Mouse (Mus musculus) E14TG2a.4 (cell line): ENCODE measurements at regions not wholly inside any gene's neighbourhood (a gene's known extent, or its start where the extent isn't known, plus 50 kb on each side); places are given as distances from the start of the nearest gene placed in this dataset.

Source experiments
- CTCF ChIP-seq: conservative IDR thresholded peaks from 2 replicates; pipeline ENCODE4 v1.5.1; 2014; ENCODE audit warnings: low read length
- NANOG ChIP-seq: IDR thresholded peaks from 2 replicates; pipeline ENCODE4 v1.6.1; 2014; ENCODE audit warnings: borderline replicate concordance, low read length, mixed read lengths
- POU5F1 ChIP-seq: IDR thresholded peaks from 2 replicates; pipeline ENCODE4 v1.6.1; 2014; ENCODE audit warnings: low read length, borderline replicate concordance

- TF ChIP-seq CTCF (no peak), NANOG (no peak), POU5F1 (no peak)
These were observed 73.8 kb upstream of the Cpm start for GRCm38 (mm10) chr10:117555542-117555941.
